Mouse (Mus musculus): ENCODE measurements around the gene Gm45233.

The Gm45233 gene

DNA sequence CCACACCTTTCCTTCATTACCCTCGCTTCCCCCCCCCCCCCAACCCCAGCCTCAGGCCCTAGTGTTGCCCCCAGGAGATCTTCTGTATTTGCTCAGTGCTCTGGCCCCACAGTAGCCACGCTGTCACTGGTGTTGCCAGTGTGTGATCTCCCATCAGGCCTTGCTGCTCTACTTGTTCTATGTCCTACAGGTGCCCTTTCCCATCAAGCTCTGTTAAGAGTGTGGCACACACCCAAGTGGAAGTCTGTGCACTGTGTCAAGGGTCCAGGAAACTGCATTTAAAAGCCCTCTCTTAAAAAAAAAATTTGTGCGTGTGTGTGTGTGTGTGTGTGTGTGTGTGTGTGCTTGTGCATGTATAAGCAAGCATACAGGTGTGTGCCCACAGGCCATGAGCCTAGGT, 4.3 kb downstream of the Gm45233 start:
- DNase-seq (ENCODE audit: extremely low spot score, low spot score) = no peak

DNA sequence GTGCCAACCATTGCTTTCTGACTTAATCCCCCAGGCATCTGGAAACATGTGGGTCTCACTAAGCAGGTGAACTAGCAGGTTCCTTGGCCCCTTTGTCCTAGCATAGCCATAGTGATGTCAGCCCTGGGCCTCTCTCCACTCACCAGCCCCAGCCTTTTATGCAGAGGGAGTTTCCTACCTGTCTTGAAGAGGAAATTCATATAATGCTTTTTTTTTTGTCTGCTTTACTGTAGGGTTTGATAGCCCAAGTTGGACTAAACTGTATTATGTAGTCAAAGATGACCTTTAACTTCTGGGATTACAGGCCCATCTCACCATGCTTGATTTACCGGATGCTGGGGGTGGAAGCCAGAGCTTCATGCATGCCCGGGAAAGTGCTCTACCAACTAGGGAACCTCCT, 5.9 kb downstream of the Gm45233 start:
- DNase-seq (ENCODE audit: extremely low spot score, low spot score) = no peak

DNA sequence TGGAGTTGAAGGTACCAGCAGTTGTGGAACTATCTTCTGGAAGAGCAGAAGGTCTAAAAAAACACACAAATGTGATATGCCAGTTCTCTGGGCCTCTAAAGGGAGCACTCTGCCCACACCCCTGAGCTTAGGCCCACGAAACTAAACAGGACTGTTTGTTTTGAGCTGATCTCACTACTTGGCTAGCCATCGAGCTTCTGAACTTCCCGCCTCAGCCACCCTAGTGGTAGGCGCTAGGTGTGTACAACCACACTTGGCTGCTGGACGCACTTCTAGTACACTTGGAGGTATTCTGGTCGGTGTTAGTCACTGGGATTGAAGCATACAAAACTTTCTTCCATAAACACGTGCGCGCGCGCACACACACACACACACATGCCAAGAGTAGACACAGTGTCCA, 7.8 kb downstream of the Gm45233 start:
- DNase-seq (ENCODE audit: extremely low spot score, low spot score) = no peak

DNA sequence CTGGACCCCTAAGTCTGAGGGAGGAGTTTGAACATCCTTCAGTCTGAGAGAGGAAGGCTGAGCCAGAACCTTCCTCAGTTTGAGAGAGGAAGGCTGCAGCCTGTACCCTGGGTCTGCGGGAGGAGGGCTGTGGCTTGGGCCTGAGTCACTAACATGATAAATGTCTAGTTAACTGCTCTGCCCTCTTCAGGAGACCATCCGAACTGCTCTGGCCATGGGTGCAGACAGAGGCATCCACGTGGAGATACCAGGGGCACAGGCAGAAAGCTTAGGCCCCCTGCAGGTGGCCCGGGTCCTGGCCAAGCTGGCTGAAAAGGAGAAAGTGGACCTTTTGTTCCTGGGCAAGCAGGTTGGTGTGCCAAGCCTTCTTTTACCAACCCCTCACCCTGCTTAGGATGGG, 8.7 kb downstream of the Gm45233 start:
- no peak for DNase-seq (ENCODE audit: extremely low spot score, low spot score)

DNA sequence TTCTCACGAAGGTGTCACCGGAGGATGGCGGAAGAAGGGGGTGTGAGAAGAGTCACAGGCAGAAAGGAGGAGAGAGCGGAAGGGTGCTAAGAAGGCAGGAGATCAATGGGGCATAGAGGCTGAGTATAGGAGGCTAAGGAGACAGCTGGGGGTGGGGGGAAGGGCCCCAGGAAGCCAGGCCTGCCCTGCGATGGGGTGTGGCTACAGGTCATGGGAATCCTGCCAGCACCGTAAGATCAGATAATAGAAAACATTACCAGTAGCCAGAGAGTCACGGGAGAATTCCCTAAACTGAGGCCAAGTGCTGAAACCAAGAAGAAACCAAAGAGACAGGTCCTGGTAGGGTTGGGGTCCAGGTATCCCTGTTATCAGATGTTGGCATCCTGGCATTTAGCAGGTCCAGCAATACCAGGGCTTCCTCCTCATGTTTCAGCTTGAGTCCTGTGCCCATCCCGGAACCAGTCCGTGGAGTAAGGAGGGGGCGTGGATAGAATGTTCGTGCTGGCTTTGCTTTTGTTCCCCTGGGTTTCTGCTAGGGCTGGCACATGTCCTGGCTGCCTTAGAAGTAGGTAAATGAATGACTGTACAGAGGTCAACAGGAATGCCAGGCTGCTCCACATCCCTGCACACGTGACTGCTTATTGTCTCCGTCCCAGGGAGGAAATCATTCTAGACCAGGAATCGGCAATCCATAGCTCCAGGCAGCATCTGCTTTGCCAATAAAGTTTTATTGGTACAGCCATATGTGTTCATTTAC, 9.8 kb downstream of the Gm45233 start:
- DNase-seq (ENCODE audit: extremely low spot score, low spot score) = no peak

DNA sequence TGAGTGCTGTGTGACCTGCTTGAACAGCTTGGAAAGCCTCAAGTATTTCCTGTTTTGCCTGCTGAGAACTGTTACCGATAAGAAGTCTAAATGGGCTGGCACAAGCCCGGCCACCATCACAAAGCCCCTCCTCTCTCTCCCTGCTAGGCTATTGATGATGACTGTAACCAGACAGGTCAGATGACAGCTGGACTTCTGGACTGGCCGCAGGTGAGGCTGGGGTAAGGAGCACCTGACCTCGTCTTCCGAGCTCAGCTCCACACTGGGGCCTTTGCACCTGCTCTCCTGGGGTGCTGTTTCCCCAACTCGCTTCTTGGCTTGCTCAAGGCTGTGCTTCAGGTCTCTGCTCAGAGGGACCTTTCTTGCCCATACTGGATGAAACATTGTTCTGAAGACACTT, 10.4 kb downstream of the Gm45233 start:
- DNase-seq (ENCODE audit: extremely low spot score, low spot score) = no peak

DNA sequence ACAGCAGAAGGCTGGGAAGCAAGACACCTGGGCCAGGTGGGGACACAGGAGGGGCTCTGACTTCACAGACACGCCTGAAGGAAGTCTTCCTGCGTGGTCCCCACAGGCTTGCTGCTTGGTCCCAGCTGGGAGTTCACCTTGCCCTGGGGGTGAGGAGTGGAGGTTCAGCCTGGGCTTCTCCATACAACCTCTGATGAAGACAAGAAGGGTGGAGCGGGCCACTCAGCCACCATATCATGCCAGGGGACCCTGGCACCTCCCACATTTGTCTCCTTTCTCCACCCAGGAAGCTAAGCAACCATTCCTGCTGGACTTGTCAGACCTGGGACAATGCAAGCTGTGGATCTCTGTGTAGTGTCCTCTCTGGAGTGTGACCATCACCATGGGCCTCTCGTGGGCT, 18.9 kb downstream of the Gm45233 start, which contains the start of gene Vsig10l:
Vsig10l (plus strand) TSS at position 301 of the 400 bp plus-strand sequence.
- no peak for DNase-seq (ENCODE audit: extremely low spot score, low spot score)

DNA sequence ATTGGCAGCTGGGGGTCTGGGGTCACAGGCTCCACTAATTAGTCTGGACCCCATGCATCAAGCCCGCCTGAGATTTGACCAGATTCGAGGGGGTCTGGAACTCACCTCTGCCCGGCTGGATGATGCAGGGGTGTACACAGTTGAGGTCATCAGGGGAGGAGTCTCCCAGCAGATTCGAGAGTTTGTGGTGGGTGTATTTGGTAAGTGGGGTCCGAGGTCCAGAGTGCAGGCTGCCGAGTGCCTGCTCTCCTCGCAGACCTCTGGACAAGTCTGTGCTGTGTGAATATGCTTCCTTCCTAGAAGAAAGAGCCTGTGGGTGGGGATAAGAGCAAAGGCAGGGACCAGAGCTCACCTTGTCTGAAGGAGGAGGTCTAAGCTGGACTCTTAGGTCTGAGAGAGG, 20.0 kb downstream of the Gm45233 start:
- DNase-seq (ENCODE audit: extremely low spot score, low spot score) = no peak

DNA sequence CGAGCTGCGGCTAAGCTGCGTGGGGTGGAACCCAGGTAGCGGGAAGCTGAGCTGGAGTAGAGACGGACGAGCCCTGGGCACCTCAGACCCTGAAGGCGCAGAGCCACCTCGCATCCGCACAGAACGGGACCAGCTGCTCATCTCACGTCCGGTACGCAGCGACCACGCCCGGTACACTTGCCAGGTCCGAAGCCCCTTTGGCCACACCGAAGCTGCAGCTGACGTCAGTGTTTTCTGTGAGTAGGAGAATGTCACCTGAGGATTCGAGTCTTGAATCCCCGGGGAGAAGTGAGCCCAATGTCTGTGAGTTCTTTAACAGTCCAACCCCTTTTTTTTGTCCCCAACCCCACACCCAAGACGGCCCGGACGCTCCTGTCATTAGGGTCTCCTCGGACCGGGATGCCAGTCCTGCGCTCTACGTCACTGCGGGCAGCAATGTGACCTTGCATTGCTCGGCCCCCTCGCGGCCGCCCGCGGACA, 21.0 kb downstream of the Gm45233 start:
- no peak for DNase-seq (ENCODE audit: extremely low spot score, low spot score)

DNA sequence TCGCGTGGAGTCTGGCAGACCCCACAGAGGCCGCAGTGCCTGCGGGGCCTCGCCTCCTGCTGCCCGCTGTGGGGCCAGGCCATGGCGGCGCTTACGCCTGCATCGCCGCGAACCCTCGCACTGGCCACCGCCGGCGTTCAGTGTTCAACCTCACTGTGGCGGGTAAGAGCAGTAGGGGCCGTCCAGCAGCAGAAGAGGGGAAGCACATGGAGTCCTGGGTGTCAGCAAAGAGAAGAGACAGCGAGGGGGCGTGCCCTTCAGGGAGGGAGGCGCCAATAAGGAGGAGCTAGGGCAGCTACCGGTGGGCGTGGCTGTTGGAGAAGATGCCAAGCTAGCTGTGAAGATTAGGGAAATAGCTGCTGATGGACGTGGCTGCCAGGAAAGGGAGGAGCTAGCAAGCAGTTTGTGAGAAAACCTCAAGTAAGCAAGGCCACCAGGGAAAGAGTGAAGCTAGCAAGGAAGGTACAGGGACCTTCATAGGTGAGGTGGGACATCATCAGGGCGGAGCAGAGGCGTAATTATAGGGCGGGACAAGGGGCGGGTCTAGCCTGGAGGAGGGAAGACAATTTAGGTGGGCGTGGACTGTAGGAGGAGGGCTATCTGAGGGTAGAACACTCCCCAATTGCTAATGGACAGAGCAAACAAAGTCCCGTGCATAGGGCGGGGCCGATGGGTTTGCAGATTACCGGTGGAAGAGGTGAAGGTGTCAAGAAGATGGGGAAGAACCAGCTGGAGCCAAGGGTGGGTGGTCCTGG, 21.6 kb downstream of the Gm45233 start:
- DNase-seq (ENCODE audit: extremely low spot score, low spot score) = peak; percentile 78

DNA sequence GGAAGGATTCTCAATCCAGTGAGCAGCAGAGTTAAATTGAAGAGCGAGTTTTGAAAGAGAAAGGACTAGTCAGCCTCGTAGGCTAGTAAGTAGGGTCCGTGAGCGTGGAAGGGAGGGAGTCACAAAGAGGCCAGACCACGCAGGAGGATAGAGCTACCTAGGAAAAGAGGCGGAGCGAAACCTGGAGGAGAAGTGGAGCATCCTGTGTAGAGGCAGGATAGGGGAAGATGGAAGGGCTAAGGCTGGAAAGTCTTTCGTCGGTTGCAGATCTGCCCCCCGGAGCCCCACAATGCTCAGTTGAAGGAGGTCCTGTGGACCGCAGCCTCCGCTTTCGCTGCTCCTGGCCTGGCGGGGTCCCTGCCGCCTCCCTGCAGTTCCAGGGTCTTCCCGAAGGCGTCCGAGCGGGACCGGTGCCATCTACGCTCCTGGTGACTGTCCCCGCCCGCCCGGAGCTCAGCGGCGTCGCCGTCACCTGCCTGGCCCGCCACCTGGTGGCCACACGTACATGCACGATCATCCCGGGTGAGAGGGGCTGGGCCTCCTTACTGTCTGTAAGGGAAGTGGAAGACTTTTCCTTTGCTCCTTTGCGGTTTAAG, 22.3 kb downstream of the Gm45233 start:
- DNase-seq (ENCODE audit: extremely low spot score, low spot score) = peak; percentile 78

DNA sequence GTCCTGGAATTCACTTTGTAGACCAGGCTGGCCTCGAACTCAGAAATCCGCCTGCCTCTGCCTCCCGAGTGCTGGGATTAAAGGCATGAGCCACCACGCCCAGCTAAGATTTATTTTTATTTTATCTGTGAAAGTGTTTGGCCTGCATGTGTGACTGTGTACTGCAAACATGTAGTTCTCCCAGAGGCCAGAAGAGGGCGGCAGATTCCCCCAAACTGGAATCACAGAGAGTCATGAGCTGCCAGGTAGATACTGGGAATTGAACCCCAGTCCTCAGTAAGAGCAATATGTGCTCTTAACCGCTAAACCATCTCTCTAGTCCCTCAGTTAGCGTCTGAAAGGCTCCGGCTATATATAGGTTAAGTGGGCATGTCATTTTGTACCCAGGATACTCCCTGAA, 26.4 kb downstream of the Gm45233 start:
- DNase-seq (ENCODE audit: extremely low spot score, low spot score) = peak; percentile 63

DNA sequence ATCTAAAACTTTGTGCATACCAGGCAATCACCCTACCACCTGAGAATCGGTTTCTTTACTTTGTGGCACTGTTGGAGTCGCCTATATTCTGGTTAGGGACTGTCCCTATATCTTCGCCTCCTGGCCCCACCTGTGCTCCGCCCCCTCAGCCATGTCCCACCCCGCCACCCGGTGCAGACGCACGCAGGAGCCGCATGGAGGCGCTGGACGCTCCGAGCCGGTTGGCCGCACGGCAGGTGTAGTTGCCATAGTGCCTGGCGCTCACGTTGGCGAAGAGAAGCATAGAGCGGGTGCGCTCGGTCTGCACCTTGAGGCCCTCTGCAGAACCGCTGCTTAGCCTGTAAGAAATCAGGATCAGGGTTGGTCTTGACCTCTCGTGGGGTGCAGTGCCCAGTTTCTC, 31.8 kb downstream of the Gm45233 start:
- DNase-seq (ENCODE audit: extremely low spot score, low spot score) = no peak

DNA sequence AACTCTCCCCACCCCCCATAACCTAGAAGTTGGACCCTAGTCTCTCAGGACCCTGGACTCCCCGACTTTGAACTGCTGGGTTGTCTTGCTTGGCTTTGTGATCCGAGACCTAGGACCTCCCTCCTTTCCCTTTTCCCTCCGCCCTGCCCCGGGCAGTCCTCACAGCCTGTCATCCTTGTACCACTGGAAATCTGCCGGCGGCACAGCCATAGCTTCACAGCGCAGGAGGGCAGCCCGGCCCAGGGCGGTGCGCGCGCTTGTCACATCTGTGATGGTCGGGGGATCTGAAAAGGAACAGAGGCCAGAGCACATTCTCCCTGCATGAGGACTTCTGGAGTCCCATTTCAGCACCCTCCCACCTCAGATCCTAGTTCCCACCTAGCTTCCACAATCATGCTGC, 32.4 kb downstream of the Gm45233 start:
- no peak for DNase-seq (ENCODE audit: extremely low spot score, low spot score)

DNA sequence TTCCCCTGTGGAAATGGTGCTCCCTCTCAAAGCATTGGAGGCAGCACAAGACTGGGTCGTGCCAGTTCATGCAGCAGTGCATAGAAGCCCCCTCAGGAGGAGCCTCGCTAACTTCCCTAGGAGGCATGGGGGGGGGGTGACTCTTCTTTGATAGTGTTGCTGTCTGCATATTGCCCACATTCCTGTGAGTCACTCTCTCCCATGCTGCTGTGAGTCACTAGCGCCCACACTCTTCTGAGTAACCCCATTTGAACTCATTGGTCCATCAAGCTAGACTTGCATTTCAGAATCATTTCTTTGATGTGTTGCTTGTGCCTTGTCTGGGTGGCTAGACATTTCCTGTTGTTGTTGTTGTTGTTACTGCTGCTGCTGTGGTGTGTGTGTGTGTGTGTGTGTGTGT, 37.3 kb downstream of the Gm45233 start:
- DNase-seq (ENCODE audit: extremely low spot score, low spot score) = no peak

DNA sequence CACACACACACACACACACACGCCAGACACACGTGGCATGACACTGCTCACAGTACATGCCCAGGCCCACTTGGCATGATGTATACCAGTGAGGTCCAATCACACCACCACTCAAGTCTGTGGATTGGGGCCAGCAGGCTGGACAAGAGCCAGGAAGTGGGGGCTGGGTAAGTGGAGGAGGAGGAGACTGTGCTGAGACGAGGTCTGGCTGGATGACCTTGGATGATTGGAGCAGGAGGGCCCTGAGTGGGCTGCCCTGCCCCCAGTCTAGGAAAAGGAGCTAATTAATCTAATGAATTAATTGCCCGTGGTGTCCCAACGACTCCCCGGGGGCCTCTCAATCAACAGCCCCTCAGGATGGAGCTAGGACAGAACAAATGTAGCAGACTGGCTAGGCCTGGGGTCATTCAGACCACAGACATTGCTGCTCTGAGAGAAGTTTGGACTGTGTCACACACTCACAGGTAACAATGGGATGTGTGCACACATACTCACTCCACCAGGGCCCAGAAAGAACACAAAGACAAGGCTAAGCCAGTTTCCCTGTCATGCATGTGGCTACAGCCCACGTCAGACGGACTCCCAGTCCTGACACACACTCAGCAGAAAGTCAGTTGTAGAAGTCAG, 38.3 kb downstream of the Gm45233 start:
- peak; percentile 21 for DNase-seq (ENCODE audit: extremely low spot score, low spot score)

DNA sequence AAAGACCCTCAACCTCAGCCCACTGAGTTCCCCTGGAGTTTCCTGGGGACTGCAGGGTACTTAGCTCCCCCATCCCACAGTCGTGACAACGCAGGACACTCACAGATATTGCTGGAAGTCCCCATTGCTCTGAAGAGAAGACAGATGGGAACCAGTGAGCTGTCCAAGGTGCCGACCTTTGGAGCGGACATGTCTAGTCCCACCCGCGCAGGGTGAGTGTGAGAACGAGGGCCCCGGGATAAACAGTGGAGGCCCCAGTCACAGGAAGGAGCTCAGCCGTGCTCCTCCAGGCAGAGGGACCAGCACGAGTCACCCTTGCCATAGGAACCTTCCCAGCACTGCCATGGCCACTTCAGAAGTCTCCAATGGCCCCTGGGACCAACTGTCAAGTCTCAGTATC, 39.3 kb downstream of the Gm45233 start:
- peak; percentile 32 for DNase-seq (ENCODE audit: extremely low spot score, low spot score)

DNA sequence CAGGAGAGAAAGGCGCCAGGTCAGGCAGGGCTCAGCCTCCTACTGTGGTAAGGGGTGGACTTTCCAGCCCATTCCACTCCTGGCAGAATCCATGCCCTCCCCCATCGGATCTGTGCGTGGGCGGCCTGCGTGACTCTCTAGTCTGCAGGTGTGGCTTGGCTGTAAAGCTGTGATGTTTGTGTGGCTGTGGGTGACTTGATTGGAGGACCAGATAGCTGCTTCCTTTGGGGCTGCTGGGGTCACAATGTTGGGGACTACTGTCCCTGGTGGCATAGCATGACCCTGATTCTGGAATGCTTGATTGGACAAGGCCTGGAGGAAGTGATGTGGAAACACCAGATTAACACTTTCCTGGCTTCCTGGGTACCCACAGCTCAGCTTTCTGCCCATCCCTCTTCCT, 44.7 kb downstream of the Gm45233 start:
- no peak for DNase-seq (ENCODE audit: extremely low spot score, low spot score)

DNA sequence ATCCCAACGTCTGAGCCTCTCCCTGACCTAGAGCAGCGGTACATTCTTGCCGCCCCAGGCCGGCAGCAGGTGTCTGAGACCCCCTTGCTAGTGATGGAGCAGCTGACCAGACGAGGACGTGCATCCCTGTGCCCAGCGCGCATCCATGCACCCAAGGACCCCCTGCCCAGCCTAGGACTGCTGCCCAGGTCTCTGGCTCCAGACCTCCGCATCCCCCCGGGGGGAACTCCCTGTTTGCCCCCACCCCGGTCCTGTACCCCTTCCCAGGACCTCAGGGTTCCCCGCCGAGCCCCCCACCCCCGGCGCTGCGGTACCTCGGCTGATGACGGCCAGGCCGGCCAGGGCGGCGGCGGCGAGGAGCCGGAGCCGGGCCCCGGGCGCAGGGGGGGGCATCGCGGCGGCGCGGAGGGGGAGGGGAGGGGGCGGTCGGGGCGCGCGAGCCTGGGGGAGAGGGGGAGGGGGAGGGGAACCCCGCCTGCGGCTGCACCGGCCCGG, 45.8 kb downstream of the Gm45233 start, which contains the start of gene Iglon5:
Iglon5 (minus strand) TSS at position 445 of the 495 bp plus-strand sequence.
- peak; percentile 32 for DNase-seq (ENCODE audit: extremely low spot score, low spot score)

DNA sequence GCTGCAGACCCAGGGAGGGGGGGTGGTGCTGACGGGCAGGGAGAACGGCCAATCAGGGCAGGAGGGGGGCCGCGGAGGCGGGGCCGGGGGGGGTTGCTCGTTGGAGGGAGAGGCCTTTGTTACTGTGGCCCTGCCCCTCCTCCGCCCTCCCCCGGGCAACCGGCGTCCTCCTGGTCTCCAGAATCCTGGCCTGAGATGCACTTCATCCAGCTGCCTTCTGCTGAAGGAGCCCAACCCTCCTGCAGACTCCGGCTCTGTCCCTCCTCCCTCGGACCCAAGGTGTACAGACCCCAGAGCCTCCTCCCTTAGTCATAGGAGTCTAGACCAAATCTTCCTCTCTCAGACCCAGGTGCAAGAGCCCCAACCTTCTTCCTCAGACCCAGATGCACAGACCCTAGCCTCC, 46.3 kb downstream of the Gm45233 start:
- peak; percentile 83 for DNase-seq (ENCODE audit: extremely low spot score, low spot score)

DNA sequence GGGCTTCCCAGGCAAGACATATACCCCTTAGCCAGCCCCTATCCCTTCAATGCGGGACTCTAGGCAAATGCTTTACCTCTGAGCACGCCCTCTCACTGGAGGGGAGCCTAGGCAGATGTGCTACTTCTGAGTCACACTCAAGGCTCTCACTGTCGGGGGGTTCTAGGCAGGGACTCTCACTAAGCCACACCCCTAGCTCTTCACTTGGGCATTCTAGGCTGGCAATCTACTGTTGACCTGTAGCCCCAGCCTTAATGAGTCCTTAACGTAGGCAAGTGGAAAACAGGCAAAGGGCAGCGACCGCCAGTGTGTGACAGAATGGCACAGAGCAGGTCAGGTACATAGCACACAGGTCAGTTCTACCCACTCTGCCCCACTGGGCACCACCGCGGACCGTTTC, 46.9 kb downstream of the Gm45233 start:
- DNase-seq (ENCODE audit: extremely low spot score, low spot score) = no peak
